Mouse (Mus musculus): ENCODE measurements around the gene Ikzf1. TPM values are rescaled to one million over a fixed set of nuclear protein-coding genes. Genes with fewer than 3 reads are reported as not detected.
A peak's percentile ranks its signal among the peaks of the same experiment; 100 is the strongest.

Gene Ikzf1
- total and polyA plus RNA-seq, 3 experiments, result 60.5 to 214 (median 143) TPM

GRCm38 (mm10) chr11:11692558-11693166 lies 7.9 kb downstream of the Ikzf1 start:
- H3K36me3 ChIP-seq (replicated peaks), result peaks cover 59% of the 10 kb centered on the region
- H3K4me3 ChIP-seq (ENCODE audit: low read depth, low read length), result no peak overlapping the region; the same call in 1 of the 2 replicates
- TF ChIP-seq TAL1 (conservative IDR thresholded peaks at IDR 0.05; ENCODE audit: low read depth, low read length), result no peak
- TF ChIP-seq GATA2 (IDR thresholded peaks at IDR 0.05; ENCODE audit: borderline replicate concordance, low read depth, low read length), result no peak
- TF ChIP-seq GATA1 (IDR thresholded peaks at IDR 0.05; ENCODE audit: borderline replicate concordance, low read length), result no peak
- no peak for TF ChIP-seq POLR2AphosphoS5 (IDR thresholded peaks at IDR 0.05; ENCODE audit: insufficient replicate concordance, low read depth, low read length)
- TF ChIP-seq CTCF (IDR thresholded peaks at IDR 0.05; ENCODE audit: low read depth, low read length), result no peak
- DNase-seq (ENCODE audit: low spot score) (no peak), ATAC-seq (ENCODE audit: extremely low read depth, insufficient number of reproducible peaks, low FRiP score, poor library complexity, severe bottlenecking) (no peak)
- H3K9me3 ChIP-seq (replicated peaks), result no peaks in the 10 kb centered on the region
- H3K27me3 ChIP-seq (ENCODE audit: insufficient read depth, low read length), result no peaks in the 10 kb centered on the region
- H3K4me1 ChIP-seq (ENCODE audit: insufficient read depth, low read depth, low read length), result peaks cover 83% of the 10 kb centered on the region

GRCm38 (mm10) chr11:11693446-11693845 lies 8.6 kb downstream of the Ikzf1 start:
- no peak for DNase-seq (ENCODE audit: low spot score)
- Histone ChIP-seq H3K4me3 (ENCODE audit: low read depth, low read length) (peak overlapping the region; percentile 24; the same call in 1 of the 2 replicates), H3K9me3 (replicated peaks) (no peaks in the 10 kb centered on the region), H3K4me1 (ENCODE audit: insufficient read depth, low read depth, low read length) (peaks cover 89% of the 10 kb centered on the region), H3K27me3 (ENCODE audit: insufficient read depth, low read length) (no peaks in the 10 kb centered on the region), H3K36me3 (replicated peaks) (peaks cover 64% of the 10 kb centered on the region)
- no peak for ATAC-seq (ENCODE audit: extremely low read depth, insufficient number of reproducible peaks, low FRiP score, poor library complexity, severe bottlenecking)
- TF ChIP-seq POLR2AphosphoS5 (IDR thresholded peaks at IDR 0.05; ENCODE audit: insufficient replicate concordance, low read depth, low read length), result no peak
- no peak for TF ChIP-seq CTCF (IDR thresholded peaks at IDR 0.05; ENCODE audit: low read depth, low read length)
- TF ChIP-seq TAL1 (conservative IDR thresholded peaks at IDR 0.05; ENCODE audit: low read depth, low read length), result no peak
- TF ChIP-seq GATA1 (IDR thresholded peaks at IDR 0.05; ENCODE audit: borderline replicate concordance, low read length), result no peak
- TF ChIP-seq GATA2 (IDR thresholded peaks at IDR 0.05; ENCODE audit: borderline replicate concordance, low read depth, low read length), result no peak

- Histone ChIP-seq H3K27me3 (ENCODE audit: insufficient read depth, low read length) (no peaks in the 10 kb centered on the region), H3K4me1 (ENCODE audit: insufficient read depth, low read depth, low read length) (peaks cover 88% of the 10 kb centered on the region), H3K36me3 (replicated peaks) (peaks cover 67% of the 10 kb centered on the region), H3K9me3 (replicated peaks) (no peaks in the 10 kb centered on the region), H3K4me3 (ENCODE audit: low read depth, low read length) (no peak overlapping the region; the same call in 1 of the 2 replicates)
- TF ChIP-seq GATA2 (IDR thresholded peaks at IDR 0.05; ENCODE audit: borderline replicate concordance, low read depth, low read length), result no peak
- no peak for TF ChIP-seq GATA1 (IDR thresholded peaks at IDR 0.05; ENCODE audit: borderline replicate concordance, low read length)
- no peak for TF ChIP-seq POLR2AphosphoS5 (IDR thresholded peaks at IDR 0.05; ENCODE audit: insufficient replicate concordance, low read depth, low read length)
- TF ChIP-seq CTCF (IDR thresholded peaks at IDR 0.05; ENCODE audit: low read depth, low read length), result no peak
- TF ChIP-seq TAL1 (conservative IDR thresholded peaks at IDR 0.05; ENCODE audit: low read depth, low read length), result no peak
- DNase-seq (ENCODE audit: low spot score), result peak; percentile 29
- 0 out of 2 replicates have a peak, but pooled peaks have one; percentile 11 for ATAC-seq (ENCODE audit: extremely low read depth, insufficient number of reproducible peaks, low FRiP score, poor library complexity, severe bottlenecking)
These were observed 9.3 kb downstream of the Ikzf1 start for GRCm38 (mm10) chr11:11694072-11694471.

- H3K4me3 ChIP-seq (ENCODE audit: low read depth, low read length), result no peak overlapping the region; the same call in 1 of the 2 replicates
- no peaks in the 10 kb centered on the region for H3K9me3 ChIP-seq (replicated peaks)
- DNase-seq (ENCODE audit: low spot score), result no peak
- no peak for ATAC-seq (ENCODE audit: extremely low read depth, insufficient number of reproducible peaks, low FRiP score, poor library complexity, severe bottlenecking)
- no peaks in the 10 kb centered on the region for H3K27me3 ChIP-seq (ENCODE audit: insufficient read depth, low read length)
- peaks cover 73% of the 10 kb centered on the region for H3K36me3 ChIP-seq (replicated peaks)
- no peak for TF ChIP-seq GATA1 (IDR thresholded peaks at IDR 0.05; ENCODE audit: borderline replicate concordance, low read length)
- no peak for TF ChIP-seq POLR2AphosphoS5 (IDR thresholded peaks at IDR 0.05; ENCODE audit: insufficient replicate concordance, low read depth, low read length)
- TF ChIP-seq CTCF (IDR thresholded peaks at IDR 0.05; ENCODE audit: low read depth, low read length), result no peak
- no peak for TF ChIP-seq GATA2 (IDR thresholded peaks at IDR 0.05; ENCODE audit: borderline replicate concordance, low read depth, low read length)
- no peak for TF ChIP-seq TAL1 (conservative IDR thresholded peaks at IDR 0.05; ENCODE audit: low read depth, low read length)
- H3K4me1 ChIP-seq (ENCODE audit: insufficient read depth, low read depth, low read length), result peaks cover 91% of the 10 kb centered on the region
These were observed 9.8 kb downstream of the Ikzf1 start for GRCm38 (mm10) chr11:11694472-11695177.

GRCm38 (mm10) chr11:11695211-11695887 lies 10.5 kb downstream of the Ikzf1 start:
- no peaks in the 10 kb centered on the region for H3K27me3 ChIP-seq (ENCODE audit: insufficient read depth, low read length)
- H3K36me3 ChIP-seq (replicated peaks), result peaks cover 74% of the 10 kb centered on the region
- H3K4me3 ChIP-seq (ENCODE audit: low read depth, low read length), result peak overlapping the region; percentile 9; the same call in 1 of the 2 replicates
- no peak for DNase-seq (ENCODE audit: low spot score)
- no peak for ATAC-seq (ENCODE audit: extremely low read depth, insufficient number of reproducible peaks, low FRiP score, poor library complexity, severe bottlenecking)
- peaks cover 87% of the 10 kb centered on the region for H3K4me1 ChIP-seq (ENCODE audit: insufficient read depth, low read depth, low read length)
- no peak for TF ChIP-seq GATA2 (IDR thresholded peaks at IDR 0.05; ENCODE audit: borderline replicate concordance, low read depth, low read length)
- no peak for TF ChIP-seq TAL1 (conservative IDR thresholded peaks at IDR 0.05; ENCODE audit: low read depth, low read length)
- no peak for TF ChIP-seq POLR2AphosphoS5 (IDR thresholded peaks at IDR 0.05; ENCODE audit: insufficient replicate concordance, low read depth, low read length)
- no peak for TF ChIP-seq GATA1 (IDR thresholded peaks at IDR 0.05; ENCODE audit: borderline replicate concordance, low read length)
- TF ChIP-seq CTCF (IDR thresholded peaks at IDR 0.05; ENCODE audit: low read depth, low read length), result no peak
- H3K9me3 ChIP-seq (replicated peaks), result no peaks in the 10 kb centered on the region
